Mouse (Mus musculus) MN1 (cell line): Measurements from ENCODE around the gene Nt5m.
A peak's percentile ranks its signal among the peaks of the same experiment; 100 is the strongest.

ENCODE experiments used
- DNase-seq: peaks from one replicate; pipeline ENCODE4 v3.0.0-alpha.2; 2016; ENCODE audit warnings: low spot score

Nt5m gene

GRCm38 (mm10) chr11:59839459-59840126 lies 346 bp downstream of the Nt5m start, which contains the start of gene Cops3:
Gene Cops3, minus strand, starts transcription at chr11:59839838.
- peak; percentile 99 for DNase-seq

GRCm38 (mm10) chr11:59846311-59846710 lies 7.1 kb downstream of the Nt5m start:
- DNase-seq: no peak

GRCm38 (mm10) chr11:59847131-59847530 lies 7.9 kb downstream of the Nt5m start:
- DNase-seq: peak; percentile 78

- peak; percentile 89 for DNase-seq
These were observed 8.9 kb downstream of the Nt5m start for GRCm38 (mm10) chr11:59847891-59848884.

GRCm38 (mm10) chr11:59852865-59853264 lies 13.6 kb downstream of the Nt5m start:
- DNase-seq: no peak

GRCm38 (mm10) chr11:59860467-59860866 lies 21.2 kb downstream of the Nt5m start:
- DNase-seq: no peak

- no peak for DNase-seq
These were observed 25.1 kb downstream of the Nt5m start for GRCm38 (mm10) chr11:59864316-59864715.

GRCm38 (mm10) chr11:59872124-59872523 lies 32.9 kb downstream of the Nt5m start:
- no peak for DNase-seq

GRCm38 (mm10) chr11:59880031-59880430 lies 40.8 kb downstream of the Nt5m start:
- DNase-seq: peak; percentile 93

- DNase-seq: no peak
These were observed 46.2 kb downstream of the Nt5m start for GRCm38 (mm10) chr11:59885217-59885986.

- no peak for DNase-seq
These were observed 47.7 kb downstream of the Nt5m start for GRCm38 (mm10) chr11:59886952-59887351.

- no peak for DNase-seq
These were observed 48.9 kb downstream of the Nt5m start for GRCm38 (mm10) chr11:59888151-59888550.

GRCm38 (mm10) chr11:59891854-59892253 lies 52.6 kb downstream of the Nt5m start:
- DNase-seq: no peak

GRCm38 (mm10) chr11:59893153-59893788 lies 54.0 kb downstream of the Nt5m start:
- no peak for DNase-seq

- no peak for DNase-seq
These were observed 55.7 kb downstream of the Nt5m start for GRCm38 (mm10) chr11:59894916-59895315.

GRCm38 (mm10) chr11:59895316-59895715 lies 56.1 kb downstream of the Nt5m start:
- DNase-seq: no peak

GRCm38 (mm10) chr11:59897981-59898599 lies 58.8 kb downstream of the Nt5m start:
- DNase-seq: no peak

GRCm38 (mm10) chr11:59899711-59900685 lies 60.8 kb downstream of the Nt5m start:
- DNase-seq: peak; percentile 59

- no peak for DNase-seq
These were observed 61.7 kb downstream of the Nt5m start for GRCm38 (mm10) chr11:59900995-59901394.
